Mouse (Mus musculus) heart, embryonic 12.5 days (tissue): ENCODE results near the gene Smarcad1. TPM values are rescaled to one million over a fixed set of nuclear protein-coding genes. Genes with fewer than 3 reads are reported as not detected.

Source experiments
- ATAC-seq: fragments of 200-750 bp; cut with Nextera tagmentation; 2 replicates; pipeline ENCODE4 v1.8.0; 2017; ENCODE audit warnings: moderate TSS enrichment, moderate library complexity; ENCODE audit not compliant: insufficient number of reproducible peaks, low FRiP score
- H3K27ac ChIP-seq: fragments of 300-500 bp; sonication (generic); 2 replicates; pipeline ENCODE4 v1.5.1; 2016; ENCODE audit warnings: mild to moderate bottlenecking, moderate library complexity; ENCODE audit not compliant: poor library complexity, severe bottlenecking
- H3K27me3 ChIP-seq: fragments of 300-500 bp; sonication (generic); replicated peaks from 2 replicates; pipeline ENCODE4 v1.6.1; 2016; ENCODE audit warnings: mild to moderate bottlenecking, moderate library complexity
- H3K36me3 ChIP-seq: fragments of 300-500 bp; sonication (generic); 2 replicates; pipeline ENCODE4 v1.6.1; 2016; ENCODE audit warnings: mild to moderate bottlenecking, moderate library complexity
- H3K4me1 ChIP-seq: fragments of 300-500 bp; sonication (generic); replicated peaks from 2 replicates; pipeline ENCODE4 v1.6.1; 2016; ENCODE audit warnings: mild to moderate bottlenecking
- H3K4me2 ChIP-seq: fragments of 300-500 bp; sonication (generic); 2 replicates; pipeline ENCODE4 v1.6.1; 2016; ENCODE audit warnings: mild to moderate bottlenecking, moderate library complexity
- H3K4me3 ChIP-seq: fragments of 300-500 bp; sonication (generic); 2 replicates; pipeline ENCODE4 v1.5.1; 2016; ENCODE audit warnings: mild to moderate bottlenecking
- H3K9ac ChIP-seq: fragments of 300-500 bp; sonication (generic); 2 replicates; pipeline ENCODE4 v1.6.1; 2016; ENCODE audit warnings: mild to moderate bottlenecking, moderate library complexity
- H3K9me3 ChIP-seq: fragments of 300-500 bp; sonication (generic); replicated peaks from 2 replicates; pipeline ENCODE4 v1.6.1; 2016; ENCODE audit warnings: mild to moderate bottlenecking, moderate library complexity
- WGBS: fragments of 180-500 bp; shearing (Covaris S2); methylation state at CpG from one replicate; pipeline ENCODE4 v1.1.7; 2016; 5-methylcytosine and 5-hydroxymethylcytosine counted together
- polyA plus RNA-seq: library from polyadenylated mRNA; unstranded; fragments of >200 nt; fragmentation: Nextera tagmentation; extraction: Ambion mirVana; gene quantifications from 2 replicates; pipeline ENCODE4 v1.2.1, GENCODE M21; 2016

Smarcad1 gene
- polyA plus RNA-seq, 1 experiment from 2014 or later = 62.7 TPM

DNA sequence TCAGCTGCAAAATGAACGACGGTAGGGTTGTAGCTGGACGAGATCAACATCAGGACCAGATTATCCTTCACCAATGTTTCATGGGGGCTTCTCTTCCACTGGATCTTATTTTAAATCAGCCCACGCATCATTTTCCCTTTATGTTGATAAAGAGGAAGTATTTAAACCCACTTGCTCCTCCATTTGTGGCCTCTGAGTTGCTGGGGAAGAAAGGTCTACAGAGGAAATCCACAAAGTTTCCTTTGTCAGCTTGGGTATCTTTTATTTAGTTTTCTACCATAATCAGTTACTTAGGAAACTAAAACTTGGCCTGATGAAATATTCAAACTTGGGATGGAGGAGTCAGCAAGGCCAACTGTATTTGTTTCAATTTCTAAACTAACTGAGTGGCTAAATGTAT lies 104.0 kb downstream of the Smarcad1 start:
- Histone ChIP-seq H3K36me3 (no peaks in the 10 kb centered on the region), H3K4me3 (no peak overlapping the region), H3K27ac (no peak overlapping the region), H3K9me3 (no peaks in the 10 kb centered on the region), H3K4me1 (no peaks in the 10 kb centered on the region), H3K27me3 (no peaks in the 10 kb centered on the region), H3K9ac (no peak overlapping the region), H3K4me2 (no peak overlapping the region)
- ATAC-seq = no peak
- WGBS = 74% methylated on average over 4 of the region's 4 CpGs

DNA sequence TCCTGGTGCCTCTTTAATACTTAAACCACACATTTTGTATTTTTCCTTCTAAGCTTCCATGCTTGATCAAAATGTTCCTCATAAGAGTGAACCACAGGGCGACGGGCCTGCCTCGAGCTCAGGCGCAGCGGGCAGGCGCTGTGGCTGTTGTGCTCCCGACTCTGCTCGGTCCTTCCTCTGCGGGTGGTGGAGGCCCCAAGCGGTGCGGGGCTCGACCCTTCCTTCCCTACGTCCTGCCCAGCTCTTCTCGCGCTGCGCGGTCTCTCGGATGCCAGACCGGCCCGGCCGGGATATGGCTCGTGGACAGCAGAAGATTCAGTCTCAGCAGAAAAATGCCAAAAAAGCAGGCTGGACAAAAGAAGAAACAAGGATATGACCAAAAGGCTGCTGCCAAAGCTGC lies 108.3 kb downstream of the Smarcad1 start:
- H3K27ac ChIP-seq = no peak overlapping the region
- H3K36me3 ChIP-seq = no peaks in the 10 kb centered on the region
- H3K4me3 ChIP-seq = peak overlapping the region; percentile 25
- H3K4me2 ChIP-seq = peak overlapping the region; percentile 64
- peak overlapping the region; percentile 37; the same call in 1 of the 2 replicates for H3K9ac ChIP-seq
- no peaks in the 10 kb centered on the region for H3K27me3 ChIP-seq
- H3K4me1 ChIP-seq = no peaks in the 10 kb centered on the region
- no peaks in the 10 kb centered on the region for H3K9me3 ChIP-seq
- 10% methylated on average over 22 of the region's 22 CpGs for WGBS
- ATAC-seq = no peak

DNA sequence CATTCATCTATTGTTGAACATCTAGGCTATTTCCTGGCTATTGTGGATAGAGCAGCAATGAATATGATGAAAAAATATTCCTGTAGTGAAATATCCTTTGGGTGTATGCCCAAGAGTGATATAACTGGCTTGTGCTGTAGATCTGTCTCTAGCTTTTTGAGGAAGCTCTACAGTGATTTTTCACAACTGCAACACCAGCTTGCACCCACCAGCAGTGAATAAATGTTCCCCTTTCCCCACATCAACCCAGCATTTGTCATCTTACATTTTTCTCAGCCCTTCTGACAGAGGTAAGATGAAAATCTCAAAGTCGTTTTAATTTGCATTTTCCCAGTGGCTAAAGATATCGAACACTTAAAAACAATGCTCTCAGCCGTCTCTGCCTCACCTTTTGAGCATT lies 111.2 kb downstream of the Smarcad1 start:
- no peaks in the 10 kb centered on the region for H3K27me3 ChIP-seq
- WGBS = 52% methylated on average over 3 of the region's 3 CpGs
- no peak for ATAC-seq
- no peak overlapping the region for H3K9ac ChIP-seq
- no peaks in the 10 kb centered on the region for H3K36me3 ChIP-seq
- no peaks in the 10 kb centered on the region for H3K9me3 ChIP-seq
- no peak overlapping the region for H3K27ac ChIP-seq
- no peaks in the 10 kb centered on the region for H3K4me1 ChIP-seq
- H3K4me2 ChIP-seq = no peak overlapping the region
- no peak overlapping the region for H3K4me3 ChIP-seq

DNA sequence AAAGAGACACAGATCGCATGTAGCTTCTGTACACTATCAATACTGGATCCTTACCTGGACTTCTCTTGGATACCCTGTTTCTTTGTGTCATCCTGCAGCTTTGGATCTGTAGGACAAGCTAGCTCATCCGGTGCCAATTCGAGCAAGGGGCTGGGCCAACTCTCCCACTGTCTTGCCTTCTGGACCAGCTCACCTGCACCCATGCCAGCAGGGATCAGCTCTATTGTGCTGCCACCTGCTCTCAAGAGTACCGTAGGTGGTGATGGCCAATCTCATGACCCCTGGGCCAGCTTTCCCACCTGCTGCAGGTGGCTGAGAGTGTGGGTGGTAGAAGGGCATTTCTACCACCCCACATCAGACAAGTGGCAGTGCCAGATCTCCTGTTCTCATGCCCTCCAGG lies 114.7 kb downstream of the Smarcad1 start:
- Histone ChIP-seq H3K27me3 (no peaks in the 10 kb centered on the region), H3K27ac (no peak overlapping the region), H3K9ac (no peak overlapping the region), H3K4me1 (no peaks in the 10 kb centered on the region), H3K4me2 (no peak overlapping the region), H3K9me3 (no peaks in the 10 kb centered on the region), H3K36me3 (no peaks in the 10 kb centered on the region), H3K4me3 (no peak overlapping the region)
- no peak for ATAC-seq
- 88% methylated on average over 4 of the region's 4 CpGs for WGBS

DNA sequence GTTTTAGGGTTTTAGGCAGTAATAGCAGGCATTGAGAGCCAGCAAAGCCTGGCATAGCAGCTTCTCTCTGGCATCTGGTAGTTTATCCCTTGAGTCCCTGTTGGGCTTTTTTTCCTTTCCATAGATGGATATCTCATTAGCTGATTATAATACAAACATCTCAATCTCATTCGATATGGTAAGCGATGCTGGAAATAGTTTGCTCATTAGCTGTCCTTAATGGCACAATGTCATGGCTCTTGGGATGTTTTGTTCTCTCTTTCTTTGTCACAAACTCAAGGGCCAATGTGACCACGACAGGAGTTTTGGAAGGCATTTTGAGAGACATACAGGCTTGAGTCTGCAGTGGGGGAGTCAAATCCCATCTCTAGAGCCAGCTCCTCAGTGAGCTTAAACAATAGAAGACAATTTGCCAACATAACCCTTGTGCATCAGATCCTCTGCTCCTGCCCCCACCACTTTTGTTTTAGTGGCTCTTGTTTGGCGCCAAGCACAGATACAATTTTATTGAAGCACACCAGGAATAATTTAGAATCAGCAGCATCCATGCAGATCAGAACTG lies 117.1 kb downstream of the Smarcad1 start:
- Histone ChIP-seq H3K9ac (no peak overlapping the region), H3K4me1 (no peaks in the 10 kb centered on the region), H3K9me3 (0 out of 2 replicates have a peak, but pooled peaks cover 4% of the 10 kb centered on the region), H3K27me3 (no peaks in the 10 kb centered on the region), H3K27ac (no peak overlapping the region), H3K36me3 (no peaks in the 10 kb centered on the region), H3K4me3 (no peak overlapping the region), H3K4me2 (no peak overlapping the region)
- WGBS = 83% methylated on average over 4 of the region's 4 CpGs
- no peak for ATAC-seq

DNA sequence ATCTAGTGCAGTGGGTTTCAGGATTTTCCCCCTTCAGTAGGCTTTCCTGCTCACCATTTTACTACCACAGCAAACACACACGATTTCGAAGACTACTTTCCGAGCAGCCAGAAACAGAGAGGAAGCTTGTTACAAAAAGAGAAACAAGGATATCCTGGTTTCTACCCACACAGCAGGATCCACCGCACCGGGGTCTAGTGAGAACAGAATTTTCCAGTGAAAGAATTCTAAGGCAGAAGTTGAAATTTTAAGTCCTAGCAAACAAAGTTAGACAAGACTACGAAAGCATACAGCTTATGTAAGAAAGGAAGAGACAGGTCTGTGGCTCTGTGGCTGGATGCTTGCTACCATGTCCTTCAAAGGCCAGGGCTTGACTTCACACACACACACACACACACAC lies 121.8 kb downstream of the Smarcad1 start:
- H3K27ac ChIP-seq = peak overlapping the region; percentile 19; the same call in 1 of the 2 replicates
- no peak for ATAC-seq

DNA sequence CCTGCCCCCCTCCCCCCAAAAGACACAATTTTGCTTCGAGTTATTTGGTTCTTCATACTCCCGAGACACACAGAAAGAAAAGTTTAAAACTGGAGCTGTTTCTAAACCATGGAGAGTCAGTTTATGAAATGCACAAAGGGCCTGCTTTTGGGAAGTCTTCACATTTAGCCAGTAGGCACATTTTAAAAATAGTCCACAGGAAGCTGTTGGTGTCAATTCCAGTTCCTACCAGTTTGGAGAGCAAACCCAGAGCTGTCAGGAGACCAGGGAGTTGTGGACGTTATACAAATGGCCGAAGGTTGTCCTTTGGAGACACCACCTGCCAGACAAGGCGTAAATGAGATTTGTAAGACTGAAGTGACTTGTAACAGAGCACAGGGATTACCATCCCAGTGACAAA lies 122.6 kb downstream of the Smarcad1 start:
- no peak overlapping the region for H3K4me3 ChIP-seq
- no peaks in the 10 kb centered on the region for H3K36me3 ChIP-seq
- WGBS = 35% methylated on average over 5 of the region's 5 CpGs
- no peaks in the 10 kb centered on the region for H3K27me3 ChIP-seq
- ATAC-seq = no peak
- 0 out of 2 replicates have a peak, but pooled peaks cover 8% of the 10 kb centered on the region for H3K9me3 ChIP-seq
- 0 out of 2 replicates have a peak overlapping the region, but pooled peaks have one; percentile 13 for H3K27ac ChIP-seq
- no peaks in the 10 kb centered on the region for H3K4me1 ChIP-seq
- no peak overlapping the region for H3K4me2 ChIP-seq
- H3K9ac ChIP-seq = no peak overlapping the region

More for the DNA sequence above, 121.8 kb downstream of the Smarcad1 start:
- Histone ChIP-seq H3K9ac (no peak overlapping the region), H3K4me2 (no peak overlapping the region), H3K36me3 (no peaks in the 10 kb centered on the region), H3K27me3 (no peaks in the 10 kb centered on the region), H3K4me3 (no peak overlapping the region), H3K9me3 (0 out of 2 replicates have a peak, but pooled peaks cover 8% of the 10 kb centered on the region), H3K4me1 (no peaks in the 10 kb centered on the region)
- WGBS = 59% methylated on average over 6 of the region's 6 CpGs

Other genes with a start within 250 kb of the Smarcad1 start
- gene Hpgds, start 102.3 kb downstream of the Smarcad1 start, polyA plus RNA-seq = 1.4 and 2.7 TPM in 2 replicates